Mouse (Mus musculus): ENCODE results near the gene 2010300C02Rik. TPM values are rescaled to one million over a fixed set of nuclear protein-coding genes. Genes with fewer than 3 reads are reported as not detected.

The 2010300C02Rik gene
- total and polyA plus RNA-seq, 2 experiments from 2014 or later = 5.3 to 10.0 TPM

DNA sequence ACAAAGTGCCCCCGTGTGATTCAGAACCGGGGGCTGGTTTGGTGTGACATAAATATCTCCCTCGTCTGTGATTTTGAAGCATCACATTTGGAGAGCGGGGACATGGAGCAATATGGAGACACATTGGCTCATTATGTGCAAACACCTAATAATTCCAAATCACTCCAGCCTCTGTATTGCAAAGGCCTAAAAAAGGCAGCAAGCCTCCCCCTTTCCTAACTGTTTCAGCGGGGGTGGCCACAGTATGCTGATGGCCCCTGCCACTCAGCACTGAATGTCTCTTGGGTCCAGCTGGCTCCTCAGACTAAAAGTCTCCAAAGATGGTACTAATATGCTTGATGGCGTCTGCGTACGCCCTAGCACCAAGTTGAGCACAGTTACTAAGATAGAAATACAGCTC is 45.6 kb downstream of the 2010300C02Rik start:
- H3K9me3 ChIP-seq (ENCODE audit: low read length) = no peaks in the 10 kb centered on the region
- DNase-seq (ENCODE audit: low spot score) (no peak), ATAC-seq (no peak)
- 86% methylated on average over 8 of the region's 8 CpGs for WGBS
- H3K9ac ChIP-seq (replicated peaks; ENCODE audit: low read length) = no peak overlapping the region
- no peak overlapping the region for H3K4me2 ChIP-seq (ENCODE audit: low read depth, low read length)
- no peaks in the 10 kb centered on the region for H3K27me3 ChIP-seq (ENCODE audit: insufficient read depth, low read length)
- no peaks in the 10 kb centered on the region for H3K4me1 ChIP-seq (ENCODE audit: insufficient read depth, low read length)
- TF ChIP-seq CTCF (IDR thresholded peaks at IDR 0.05; ENCODE audit: low read depth) = no peak
- no peak overlapping the region for H3K27ac ChIP-seq
- H3K36me3 ChIP-seq (ENCODE audit: insufficient read depth, low read length) = no peaks in the 10 kb centered on the region
- no peak overlapping the region for H3K4me3 ChIP-seq (ENCODE audit: low read length)

DNA sequence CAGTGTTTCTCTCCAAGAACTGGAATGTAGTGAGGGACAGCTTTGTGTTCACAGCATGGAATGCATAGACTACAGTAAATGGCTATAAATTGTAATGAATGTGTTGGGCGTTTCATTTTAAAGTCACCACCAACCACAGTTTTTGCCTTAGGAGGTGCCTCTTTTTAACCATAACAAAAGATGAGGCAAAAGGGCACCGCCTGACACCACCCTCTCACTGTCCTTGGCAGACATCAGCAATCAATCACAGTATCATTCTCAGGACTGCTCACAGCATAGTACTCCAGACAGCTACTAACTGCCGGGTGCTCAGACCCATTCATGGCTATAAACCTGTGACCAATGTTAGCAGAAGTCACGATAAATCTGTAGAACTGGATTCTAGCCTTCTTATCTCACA is 48.6 kb downstream of the 2010300C02Rik start:
- H3K4me1 ChIP-seq (ENCODE audit: insufficient read depth, low read length) = no peaks in the 10 kb centered on the region
- no peaks in the 10 kb centered on the region for H3K9me3 ChIP-seq (ENCODE audit: low read length)
- DNase-seq (ENCODE audit: low spot score) (no peak), ATAC-seq (no peak)
- 44% methylated on average over 4 of the region's 4 CpGs for WGBS
- no peak overlapping the region for H3K4me2 ChIP-seq (ENCODE audit: low read depth, low read length)
- H3K36me3 ChIP-seq (ENCODE audit: insufficient read depth, low read length) = no peaks in the 10 kb centered on the region
- no peak overlapping the region for H3K4me3 ChIP-seq (ENCODE audit: low read length)
- no peak overlapping the region for H3K9ac ChIP-seq (replicated peaks; ENCODE audit: low read length)
- TF ChIP-seq CTCF (IDR thresholded peaks at IDR 0.05; ENCODE audit: low read depth) = no peak
- H3K27me3 ChIP-seq (ENCODE audit: insufficient read depth, low read length) = no peaks in the 10 kb centered on the region
- no peak overlapping the region for H3K27ac ChIP-seq

DNA sequence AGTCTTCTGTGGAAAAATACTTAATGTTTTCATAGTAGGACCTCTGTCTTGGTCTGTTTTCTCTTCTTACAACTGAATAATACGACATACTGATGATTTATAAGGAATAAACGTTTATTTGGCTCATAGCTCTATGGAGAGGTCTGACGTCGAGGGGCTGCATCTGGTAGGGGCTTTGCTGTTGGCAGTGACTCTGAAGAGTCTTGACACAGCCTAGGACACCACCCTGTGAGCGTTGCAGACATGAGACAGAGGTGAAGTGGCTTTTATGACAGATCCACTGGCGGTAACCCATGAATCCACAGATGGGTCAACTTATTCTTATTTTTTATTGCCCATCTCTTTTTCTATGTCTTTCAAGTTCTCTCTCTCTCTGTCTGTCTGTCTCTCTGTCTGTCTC is 52.5 kb downstream of the 2010300C02Rik start:
- Histone ChIP-seq H3K9me3 (ENCODE audit: low read length) (no peaks in the 10 kb centered on the region), H3K4me1 (ENCODE audit: insufficient read depth, low read length) (no peaks in the 10 kb centered on the region), H3K9ac (replicated peaks; ENCODE audit: low read length) (no peak overlapping the region), H3K36me3 (ENCODE audit: insufficient read depth, low read length) (no peaks in the 10 kb centered on the region), H3K4me3 (ENCODE audit: low read length) (no peak overlapping the region), H3K4me2 (ENCODE audit: low read depth, low read length) (no peak overlapping the region), H3K27ac (no peak overlapping the region), H3K27me3 (ENCODE audit: insufficient read depth, low read length) (no peaks in the 10 kb centered on the region)
- 90% methylated on average over 6 of the region's 6 CpGs for WGBS
- ATAC-seq (no peak), DNase-seq (ENCODE audit: low spot score) (no peak)
- no peak for TF ChIP-seq CTCF (IDR thresholded peaks at IDR 0.05; ENCODE audit: low read depth)

GRCm38 (mm10) chr1:37666587-37666986 is 53.3 kb downstream of the 2010300C02Rik start:
- WGBS = 41% methylated on average over 10 of the region's 10 CpGs
- no peak overlapping the region for H3K9ac ChIP-seq (replicated peaks; ENCODE audit: low read length)
- ATAC-seq = no peak

GRCm38 (mm10) chr1:37665539-37666323 is 54.2 kb downstream of the 2010300C02Rik start:
- Histone ChIP-seq H3K4me2 (ENCODE audit: low read depth, low read length) (no peak overlapping the region), H3K36me3 (ENCODE audit: insufficient read depth, low read length) (no peaks in the 10 kb centered on the region), H3K27ac (no peak overlapping the region), H3K4me3 (ENCODE audit: low read length) (no peak overlapping the region), H3K9me3 (ENCODE audit: low read length) (no peaks in the 10 kb centered on the region), H3K4me1 (ENCODE audit: insufficient read depth, low read length) (no peaks in the 10 kb centered on the region), H3K9ac (replicated peaks; ENCODE audit: low read length) (no peak overlapping the region), H3K27me3 (ENCODE audit: insufficient read depth, low read length) (no peaks in the 10 kb centered on the region)
- 49% methylated on average over 14 of the region's 14 CpGs for WGBS
- TF ChIP-seq CTCF (IDR thresholded peaks at IDR 0.05; ENCODE audit: low read depth) = no peak
- ATAC-seq (peak; percentile 45; the same call in 1 of the 2 replicates), DNase-seq (ENCODE audit: low spot score) (no peak)

More at GRCm38 (mm10) chr1:37666587-37666986, 53.3 kb downstream of the 2010300C02Rik start:
- no peak overlapping the region for H3K27ac ChIP-seq
- H3K4me1 ChIP-seq (ENCODE audit: insufficient read depth, low read length) = no peaks in the 10 kb centered on the region
- DNase-seq (ENCODE audit: low spot score) = no peak
- no peak overlapping the region for H3K4me3 ChIP-seq (ENCODE audit: low read length)
- H3K36me3 ChIP-seq (ENCODE audit: insufficient read depth, low read length) = no peaks in the 10 kb centered on the region
- no peak overlapping the region for H3K4me2 ChIP-seq (ENCODE audit: low read depth, low read length)
- no peak for TF ChIP-seq CTCF (IDR thresholded peaks at IDR 0.05; ENCODE audit: low read depth)
- H3K9me3 ChIP-seq (ENCODE audit: low read length) = no peaks in the 10 kb centered on the region
- no peaks in the 10 kb centered on the region for H3K27me3 ChIP-seq (ENCODE audit: insufficient read depth, low read length)

- no peak for ATAC-seq
- H3K4me2 ChIP-seq (ENCODE audit: low read depth, low read length) = no peak overlapping the region
- TF ChIP-seq CTCF (IDR thresholded peaks at IDR 0.05; ENCODE audit: low read depth) = no peak
- no peaks in the 10 kb centered on the region for H3K4me1 ChIP-seq (ENCODE audit: insufficient read depth, low read length)
- no peak overlapping the region for H3K9ac ChIP-seq (replicated peaks; ENCODE audit: low read length)
- H3K27me3 ChIP-seq (ENCODE audit: insufficient read depth, low read length) = no peaks in the 10 kb centered on the region
- no peaks in the 10 kb centered on the region for H3K9me3 ChIP-seq (ENCODE audit: low read length)
- 73% methylated on average over 2 of the region's 2 CpGs for WGBS
- no peak for DNase-seq (ENCODE audit: low spot score)
- no peak overlapping the region for H3K4me3 ChIP-seq (ENCODE audit: low read length)
- H3K36me3 ChIP-seq (ENCODE audit: insufficient read depth, low read length) = no peaks in the 10 kb centered on the region
- H3K27ac ChIP-seq = no peak overlapping the region
These were observed 55.4 kb downstream of the 2010300C02Rik start for GRCm38 (mm10) chr1:37664496-37664895.

GRCm38 (mm10) chr1:37663606-37664005 is 56.3 kb downstream of the 2010300C02Rik start:
- H3K27ac ChIP-seq = no peak overlapping the region
- no peak overlapping the region for H3K4me2 ChIP-seq (ENCODE audit: low read depth, low read length)
- H3K9me3 ChIP-seq (ENCODE audit: low read length) = no peaks in the 10 kb centered on the region
- no peak for ATAC-seq
- no peak for TF ChIP-seq CTCF (IDR thresholded peaks at IDR 0.05; ENCODE audit: low read depth)
- H3K4me3 ChIP-seq (ENCODE audit: low read length) = no peak overlapping the region
- H3K36me3 ChIP-seq (ENCODE audit: insufficient read depth, low read length) = no peaks in the 10 kb centered on the region
- H3K9ac ChIP-seq (replicated peaks; ENCODE audit: low read length) = no peak overlapping the region
- H3K27me3 ChIP-seq (ENCODE audit: insufficient read depth, low read length) = no peaks in the 10 kb centered on the region
- no peak for DNase-seq (ENCODE audit: low spot score)
- H3K4me1 ChIP-seq (ENCODE audit: insufficient read depth, low read length) = no peaks in the 10 kb centered on the region
- 85% methylated on average over 5 of the region's 5 CpGs for whole genome bisulfite sequencing

All from hindbrain, postnatal 0 days (tissue).